Mouse (Mus musculus): Measurements from ENCODE around the gene Patj.
A peak's percentile ranks its signal among the peaks of the same experiment; 100 is the strongest.

Gene Patj

DNA sequence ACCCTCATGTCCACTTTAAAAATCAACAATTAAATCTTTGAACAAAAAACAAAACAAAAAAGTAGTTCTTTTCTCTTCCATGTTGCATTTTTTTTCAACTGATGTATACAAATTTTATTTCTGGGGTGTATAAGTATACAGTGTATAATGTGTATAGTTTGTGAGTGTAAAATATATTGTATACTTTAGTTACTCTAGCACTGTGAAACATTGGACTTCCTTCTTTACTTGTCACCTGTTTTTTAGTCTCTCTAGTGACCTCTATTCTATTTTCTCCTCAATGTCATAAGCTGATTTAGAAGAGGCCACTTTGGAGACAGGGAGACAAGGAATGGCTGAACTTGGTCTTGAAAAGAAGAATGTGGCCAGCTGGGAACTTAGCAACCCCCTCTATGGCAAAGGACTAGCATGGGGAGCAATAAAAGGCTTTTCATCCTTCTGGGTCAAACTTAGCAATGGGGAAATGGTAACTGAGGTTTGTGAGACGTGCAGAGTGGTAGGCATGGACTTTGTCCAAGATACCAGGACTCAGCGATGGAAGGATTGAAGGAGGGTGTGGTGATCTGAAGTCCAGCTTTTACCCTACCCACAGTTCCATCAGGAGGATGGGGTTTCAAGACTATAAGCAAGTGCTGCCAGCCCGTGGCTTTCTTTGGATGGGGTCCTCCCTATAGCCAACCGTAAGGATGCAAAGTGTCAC is 54.1 kb downstream of the Patj start:
- DNase-seq, result no peak

DNA sequence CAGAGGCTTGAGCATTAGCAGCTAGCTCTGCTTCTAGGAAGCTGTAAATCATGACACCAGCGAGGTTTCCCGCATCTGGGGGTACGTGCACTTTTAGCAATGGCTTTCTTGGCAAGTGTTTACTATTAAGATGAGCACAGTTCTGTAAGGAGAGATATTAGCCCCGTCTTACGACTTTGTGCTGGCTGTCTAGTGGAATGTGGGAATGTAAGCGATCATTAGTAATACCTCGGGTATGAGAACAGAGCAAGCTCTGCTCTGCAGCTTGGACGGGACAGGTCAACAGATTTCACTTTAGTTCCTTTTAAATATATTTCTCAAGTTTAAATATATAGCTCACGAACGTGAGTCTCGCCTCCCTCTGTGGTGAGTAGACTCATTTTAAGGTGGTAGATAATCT is 54.7 kb downstream of the Patj start:
- no peak for DNase-seq

GRCm38 (mm10) chr4:98450829-98451228 is 55.2 kb downstream of the Patj start:
- no peak for DNase-seq

DNA sequence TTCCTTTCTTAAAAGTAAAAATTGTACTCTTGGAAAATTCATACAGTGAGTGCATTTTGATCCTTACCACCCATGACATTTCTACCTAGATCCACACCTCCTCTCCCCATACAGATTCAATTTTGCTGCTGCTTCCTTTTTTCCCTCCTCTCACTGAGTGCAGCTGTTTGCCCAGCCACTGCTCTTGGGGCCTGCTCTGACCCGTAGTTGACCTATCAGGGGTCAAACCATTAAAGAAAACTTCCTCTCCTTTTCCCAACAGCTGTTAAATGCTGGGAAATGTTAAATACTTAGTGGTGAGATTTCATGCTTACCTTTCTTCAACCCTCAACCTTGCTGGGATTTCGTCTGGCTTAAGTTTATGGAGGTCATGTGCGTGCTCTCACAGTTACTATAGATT is 55.7 kb downstream of the Patj start:
- no peak for DNase-seq

GRCm38 (mm10) chr4:98452725-98453124 is 57.1 kb downstream of the Patj start:
- DNase-seq, result no peak

GRCm38 (mm10) chr4:98453231-98453630 is 57.6 kb downstream of the Patj start:
- no peak for DNase-seq

- DNase-seq, result no peak
Measured at GRCm38 (mm10) chr4:98455352-98455751, 59.8 kb downstream of the Patj start.

GRCm38 (mm10) chr4:98455910-98456309 is 60.3 kb downstream of the Patj start:
- no peak for DNase-seq

DNA sequence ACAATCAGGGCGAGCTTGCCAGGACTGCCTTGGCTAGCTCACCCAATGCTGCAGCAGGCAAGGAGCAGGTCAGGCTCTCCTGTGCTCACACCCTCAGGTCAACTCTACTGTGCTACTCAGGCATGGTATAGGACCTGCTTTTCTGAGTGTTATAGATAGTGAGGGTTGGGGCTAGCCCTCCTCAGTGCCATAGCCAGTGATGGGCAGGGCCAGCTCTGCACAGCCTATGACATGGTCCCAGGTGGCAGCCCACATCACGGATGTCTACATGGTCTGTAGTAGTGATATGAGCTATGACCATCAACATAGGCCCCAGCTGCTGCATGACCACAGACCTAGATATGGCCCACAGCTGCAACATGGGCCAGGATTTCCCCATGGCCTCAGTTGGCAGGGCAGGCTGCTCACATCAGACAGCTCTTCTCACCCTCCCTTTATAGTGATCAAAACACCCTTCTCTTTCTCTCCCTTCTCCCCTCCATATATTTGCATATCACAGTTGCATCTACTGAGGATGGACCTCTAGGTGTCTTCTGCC is 66.3 kb downstream of the Patj start:
- DNase-seq, result no peak

DNA sequence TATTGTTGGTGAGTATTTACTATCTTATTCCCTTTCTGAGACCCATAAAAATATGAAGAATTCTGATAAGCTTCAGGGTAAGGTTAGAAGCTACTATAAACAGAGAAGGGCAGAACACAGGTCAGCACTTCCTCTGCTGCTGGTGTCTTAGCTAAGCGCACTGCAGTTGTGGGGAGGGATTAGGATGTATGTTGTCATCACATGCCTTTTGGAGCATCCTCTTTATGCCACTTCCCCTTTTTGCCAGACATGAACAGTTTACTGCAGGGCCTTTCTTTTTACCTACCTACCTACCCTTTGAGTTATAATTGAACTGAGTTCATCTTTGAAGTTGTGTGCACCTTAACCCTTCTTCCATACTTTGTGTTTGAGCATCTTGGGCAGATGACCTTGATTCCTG is 69.9 kb downstream of the Patj start:
- DNase-seq, result no peak

- no peak for DNase-seq
Measured at GRCm38 (mm10) chr4:98465886-98466285, 70.3 kb downstream of the Patj start.

DNA sequence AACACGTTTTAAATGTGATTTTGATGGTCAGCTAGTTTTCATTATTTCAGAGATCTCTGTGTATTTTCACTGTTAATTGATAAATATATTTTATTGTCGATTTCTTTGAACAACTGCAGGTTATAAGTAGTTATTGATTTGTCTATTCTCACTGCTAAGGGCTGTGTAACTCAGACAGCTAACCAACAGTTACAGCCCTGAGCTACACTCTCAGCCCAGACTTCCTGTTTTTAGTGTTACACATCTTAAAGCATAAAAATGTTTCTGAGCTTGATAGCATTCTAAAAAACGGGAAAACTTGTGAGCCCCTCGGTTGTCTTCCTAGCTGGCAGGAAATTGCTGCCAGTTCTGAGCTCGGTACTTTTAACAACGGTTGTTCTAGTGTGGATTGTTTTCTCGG is 75.8 kb downstream of the Patj start:
- no peak for DNase-seq

GRCm38 (mm10) chr4:98473491-98473890 is 77.9 kb downstream of the Patj start:
- peak; percentile 14 for DNase-seq

GRCm38 (mm10) chr4:98478005-98478404 is 82.4 kb downstream of the Patj start:
- DNase-seq, result no peak

DNA sequence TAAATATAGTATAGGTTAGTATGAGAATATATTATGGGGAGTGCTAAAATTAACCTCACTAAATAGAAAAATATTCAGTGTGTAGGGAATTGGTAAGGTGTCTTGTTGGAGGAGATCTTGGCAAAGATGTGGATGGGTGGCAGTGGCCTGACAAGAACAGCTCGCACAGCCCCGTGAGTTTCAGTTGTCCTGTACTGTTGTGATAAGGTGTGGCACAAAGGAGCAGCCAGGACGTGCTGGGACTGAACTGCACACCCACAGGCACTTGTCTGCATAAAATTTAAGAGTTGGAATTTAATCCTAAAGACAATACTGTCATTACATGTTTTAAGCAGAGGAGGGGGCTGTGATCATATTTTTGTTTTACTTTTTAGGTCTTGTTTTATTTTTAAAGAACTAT is 90.9 kb downstream of the Patj start:
- DNase-seq, result peak; percentile 32

- DNase-seq, result no peak
Measured at GRCm38 (mm10) chr4:98486901-98487300, 91.3 kb downstream of the Patj start.

DNA sequence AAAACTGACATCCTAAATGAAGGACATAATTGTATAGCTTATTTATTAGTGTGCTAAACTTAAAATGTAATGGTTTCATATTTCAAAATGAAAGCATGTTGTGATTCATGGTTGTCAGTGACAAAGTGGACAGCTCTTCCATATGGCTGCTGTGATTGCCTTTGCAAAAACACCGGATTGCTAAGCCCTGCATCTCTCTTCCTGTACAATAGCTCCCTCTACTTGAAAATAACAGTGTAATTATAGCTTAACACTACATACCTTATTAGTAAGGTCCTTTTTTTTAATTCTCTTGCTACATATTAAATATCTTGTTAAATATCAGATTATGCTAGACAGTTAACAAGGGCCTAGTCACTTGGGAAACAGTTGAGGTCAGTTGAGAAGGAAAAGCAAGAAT is 93.8 kb downstream of the Patj start:
- no peak for DNase-seq

GRCm38 (mm10) chr4:98498341-98498740 is 102.8 kb downstream of the Patj start:
- DNase-seq, result no peak

GRCm38 (mm10) chr4:98500182-98500581 is 104.6 kb downstream of the Patj start:
- no peak for DNase-seq

DNA sequence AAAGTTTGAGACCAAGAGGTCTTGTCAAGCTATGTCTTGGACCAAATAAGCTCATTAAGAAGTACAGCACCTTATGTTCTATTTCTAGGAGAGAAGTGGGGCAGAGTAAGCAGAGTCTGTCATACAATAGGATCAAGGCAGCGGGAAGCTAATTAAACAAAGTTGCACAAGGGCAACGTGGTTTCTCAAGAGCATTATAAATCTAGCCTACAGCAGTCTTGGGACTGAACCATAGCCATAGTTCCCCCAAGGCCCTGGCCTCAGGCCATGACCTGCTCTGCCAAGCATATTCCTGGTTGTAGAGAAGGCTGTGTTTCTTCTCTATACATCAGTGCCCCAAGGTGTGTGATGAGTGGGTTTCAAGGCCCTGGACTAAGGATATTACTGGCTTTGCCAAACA is 105.3 kb downstream of the Patj start:
- no peak for DNase-seq

DNA sequence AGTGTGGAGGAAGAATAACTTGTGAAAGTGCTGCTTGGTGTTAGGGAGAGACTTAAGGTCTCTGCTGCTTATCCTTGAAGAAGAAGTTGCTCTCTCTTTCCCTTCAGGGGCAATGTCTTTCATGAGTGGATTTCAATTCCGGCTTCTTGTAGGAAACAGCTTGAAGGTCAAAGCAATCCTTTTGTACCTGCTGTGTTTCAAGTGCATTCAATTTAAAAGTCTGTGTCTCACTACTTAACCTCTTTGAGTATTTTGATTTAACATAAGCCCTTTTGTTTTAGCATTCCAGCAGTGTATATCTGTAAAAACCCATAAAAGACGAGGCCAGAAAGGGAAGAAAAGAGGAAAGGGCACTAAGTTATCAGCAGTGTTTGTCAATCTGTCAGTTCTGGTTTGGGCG is 109.2 kb downstream of the Patj start:
- DNase-seq, result no peak

GRCm38 (mm10) chr4:98508471-98509271 is 113.1 kb downstream of the Patj start:
- no peak for DNase-seq

DNA sequence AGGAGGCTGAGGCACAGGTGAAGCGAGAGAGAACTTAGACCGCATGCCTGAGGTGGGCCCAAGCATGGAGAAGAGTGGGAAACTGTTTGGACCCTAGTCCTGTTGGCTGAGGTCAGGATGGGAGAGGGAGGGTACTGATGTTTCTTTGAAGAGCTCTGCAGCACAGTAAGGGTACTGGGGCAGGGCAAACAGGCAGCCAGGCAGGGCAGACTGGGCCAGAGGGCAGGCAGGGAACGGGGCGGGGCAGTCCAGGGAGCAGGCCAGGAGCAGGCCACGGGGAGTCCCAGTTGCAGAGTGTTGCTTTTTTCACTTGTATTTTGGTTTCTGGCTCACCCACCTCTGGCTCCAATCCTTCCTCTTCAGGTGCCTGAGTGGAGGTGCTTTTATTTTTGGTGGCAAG is 114.4 kb downstream of the Patj start:
- no peak for DNase-seq

DNA sequence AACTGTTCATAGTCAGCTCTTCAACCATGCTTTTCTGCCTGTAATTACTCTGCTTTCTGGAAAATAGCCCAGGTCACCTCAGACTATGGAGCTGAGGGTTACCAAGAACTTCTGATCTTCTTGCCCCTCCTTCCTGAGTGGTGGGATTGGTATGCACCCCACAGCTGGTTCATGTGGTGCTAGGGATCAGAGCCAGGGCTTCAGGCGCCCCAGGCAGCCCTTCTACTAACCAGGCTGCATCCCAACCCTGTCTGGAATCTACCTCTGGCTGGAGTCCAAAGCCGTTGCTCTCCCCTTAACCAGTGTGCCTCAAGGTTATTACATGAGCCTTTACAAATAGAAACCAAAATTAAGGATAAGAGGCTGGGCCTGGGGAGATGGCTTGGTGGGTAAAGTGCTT is 115.7 kb downstream of the Patj start:
- DNase-seq, result peak; percentile 7

Data from liver (tissue).